Mouse (Mus musculus) cortical plate, adult 2 months (tissue): ENCODE results near the gene Mak.

Source experiments
- CTCF ChIP-seq: fragments of 200-500 bp; IDR thresholded peaks from 2 replicates; pipeline ENCODE4 v1.5.1; 2011; ENCODE audit warnings: mild to moderate bottlenecking, control low read depth, low read length; ENCODE audit not compliant: insufficient read depth; ENCODE audit errors: extremely low read depth
- POLR2A ChIP-seq: fragments of 200-500 bp; IDR thresholded peaks from 2 replicates; pipeline ENCODE4 v1.6.1; 2011; ENCODE audit warnings: mild to moderate bottlenecking, low read length, control low read depth; ENCODE audit not compliant: insufficient read depth; ENCODE audit errors: extremely low read depth

DNA sequence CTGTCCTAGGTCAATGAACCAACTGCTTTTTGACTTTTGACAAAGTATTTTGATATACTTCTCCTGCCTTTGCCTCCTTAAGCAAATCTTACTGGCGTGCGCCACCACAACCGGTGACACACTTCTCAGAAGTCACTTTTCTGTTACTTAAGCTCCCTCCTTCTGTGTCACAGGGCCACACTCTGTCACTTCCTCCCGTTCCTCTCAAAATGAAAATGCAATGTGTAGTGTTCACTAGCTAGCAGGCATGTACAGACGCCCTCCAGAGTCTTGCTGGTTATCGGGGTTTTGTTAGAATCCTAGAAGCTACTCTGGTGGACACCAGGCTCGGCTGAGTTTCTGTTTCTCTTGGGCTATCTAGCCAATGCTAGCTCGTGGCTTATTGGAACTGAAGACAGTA lies 48.8 kb upstream of the Mak start:
- TF ChIP-seq POLR2A (no peak), CTCF (no peak)
